Mouse (Mus musculus) T-helper 1 cell (primary cell): Measurements from ENCODE around the gene Trim28.

Experiments
- in situ Hi-C: fragments of 300-600 bp; cut with MboI, MseI; formaldehyde crosslinking; loops from one replicate; pipeline ENCODE4 v1.15.1; 2025; ENCODE audit warnings: high pct_unique_total_duplicates

Trim28 gene

GRCm38 (mm10) chr7:12998851-12999250, at the start of gene Trim28:
TSS of gene Trim28 (plus strand) at chr7:12999114.
- in situ Hi-C loops = no loop called here

GRCm38 (mm10) chr7:12949872-12950229, 49.1 kb upstream of the Trim28 start:
- in situ Hi-C loops = loop anchor here (10.0 kb wide), 1 partner anchor 1665 kb away; no protein-coding TSS in a partner anchor

GRCm38 (mm10) chr7:12954896-12955295, 44.0 kb upstream of the Trim28 start:
- in situ Hi-C loops = no loop called here

- in situ Hi-C loops = no loop called here
These were observed 41.4 kb upstream of the Trim28 start for GRCm38 (mm10) chr7:12957511-12957910.

GRCm38 (mm10) chr7:12958948-12959347, 40.0 kb upstream of the Trim28 start:
- in situ Hi-C loops = no loop called here

- in situ Hi-C loops = no loop called here
These were observed 39.2 kb upstream of the Trim28 start for GRCm38 (mm10) chr7:12959718-12960117.

GRCm38 (mm10) chr7:12961511-12962141, 37.3 kb upstream of the Trim28 start:
- in situ Hi-C loops = no loop called here

GRCm38 (mm10) chr7:12965678-12966091, 33.2 kb upstream of the Trim28 start, which contains the start of gene Zfp324:
TSS of gene Zfp324 (plus strand) at chr7:12965838.
- in situ Hi-C loops = no loop called here

GRCm38 (mm10) chr7:12966104-12966845, 32.6 kb upstream of the Trim28 start:
- in situ Hi-C loops = no loop called here

GRCm38 (mm10) chr7:12970906-12971305, 28.0 kb upstream of the Trim28 start:
- in situ Hi-C loops = loop anchor here (5.0 kb wide), 1 partner anchor 71 kb away; no protein-coding TSS in a partner anchor

GRCm38 (mm10) chr7:12977682-12978389, 21.1 kb upstream of the Trim28 start, which contains the start of gene Zfp446:
TSS of gene Zfp446 (plus strand) at chr7:12977848.
- in situ Hi-C loops = no loop called here

GRCm38 (mm10) chr7:12978931-12979722, 19.8 kb upstream of the Trim28 start:
- in situ Hi-C loops = no loop called here

GRCm38 (mm10) chr7:12979776-12980175, 19.1 kb upstream of the Trim28 start:
- in situ Hi-C loops = loop anchor here (10.0 kb wide), 1 partner anchor 315 kb away; no protein-coding TSS in a partner anchor

- in situ Hi-C loops = loop anchor here (10.0 kb wide), 1 partner anchor 315 kb away; no protein-coding TSS in a partner anchor
These were observed 18.6 kb upstream of the Trim28 start for GRCm38 (mm10) chr7:12980291-12980690.

- in situ Hi-C loops = loop anchor here (10.0 kb wide), 1 partner anchor 309 kb away; no protein-coding TSS in a partner anchor
These were observed 13.2 kb upstream of the Trim28 start for GRCm38 (mm10) chr7:12985724-12986123.

- in situ Hi-C loops = loop anchor here (10.0 kb wide), 1 partner anchor 308 kb away; no protein-coding TSS in a partner anchor
These were observed 12.0 kb upstream of the Trim28 start for GRCm38 (mm10) chr7:12986906-12987305.

- in situ Hi-C loops = loop anchor here (10.0 kb wide), 1 partner anchor 307 kb away; no protein-coding TSS in a partner anchor
These were observed 11.3 kb upstream of the Trim28 start for GRCm38 (mm10) chr7:12987409-12988189.

GRCm38 (mm10) chr7:12992222-12992621, 6.7 kb upstream of the Trim28 start:
- in situ Hi-C loops = no loop called here

- in situ Hi-C loops = no loop called here
These were observed 5.8 kb upstream of the Trim28 start for GRCm38 (mm10) chr7:12993148-12993547.

- in situ Hi-C loops = no loop called here
These were observed 3.1 kb upstream of the Trim28 start for GRCm38 (mm10) chr7:12995862-12996261.
